Comparison of ENCODE assay signal across 33 mouse cellular contexts in genomic region chr5:100042467-100042866, GRCm38 (mm10). TPM values are rescaled to one million over a fixed set of nuclear protein-coding genes. Genes with fewer than 3 reads are reported as not detected.
DNase-seq lines count a peak whose midpoint lies in the region; ATAC-seq and TF ChIP-seq lines count a peak whose summit lies in the region.
"Had no signal": no experiment of that assay in that cellular context is flagged by ENCODE, and none has a peak within 500 bp of the region (broad histone marks: within the 10 kb centered on the region; RNA-seq: fewer than 3 reads in every experiment).

No protein-coding gene starts in this region.

- 0 out of 2 replicates have a peak, but pooled peaks cover 6% of the 10 kb centered on the region for H3K36me3 ChIP-seq in kidney, embryonic 16.5 days (ENCODE audit: insufficient read depth, low read length)
- H3K36me3 ChIP-seq in E14TG2a.4 (ENCODE audit: insufficient read depth, low read length): peaks cover 27% of the 10 kb centered on the region
- H3K36me3 ChIP-seq in intestine, embryonic 16.5 days (ENCODE audit: control insufficient read depth, insufficient read depth, low read length): 0 out of 2 replicates have a peak, but pooled peaks cover 2% of the 10 kb centered on the region
- no peaks in the 10 kb centered on the region for H3K36me3 ChIP-seq in midbrain, embryonic 13.5 days
- H3K36me3 ChIP-seq: heart, embryonic 15.5 days; hindbrain, embryonic 12.5 days; neural tube, embryonic 12.5 days had no signal

- 92% methylated on average over 8 of the region's 8 CpGs for WGBS in kidney, embryonic 16.5 days
- 77% methylated on average over 8 of the region's 8 CpGs for WGBS in intestine, embryonic 16.5 days
- WGBS in midbrain, embryonic 13.5 days: 93% methylated on average over 8 of the region's 8 CpGs

- no peaks in the 10 kb centered on the region for H3K9me3 ChIP-seq in kidney, embryonic 16.5 days (ENCODE audit: low read length)
- H3K9me3 ChIP-seq in E14TG2a.4 (ENCODE audit: low read length): no peaks in the 10 kb centered on the region
- no peaks in the 10 kb centered on the region for H3K9me3 ChIP-seq in intestine, embryonic 16.5 days (ENCODE audit: control insufficient read depth, low read length)
- H3K9me3 ChIP-seq in midbrain, embryonic 13.5 days: no peaks in the 10 kb centered on the region
- H3K9me3 ChIP-seq: embryonic facial prominence, embryonic 12.5 days; heart, embryonic 10.5 days; heart, embryonic 15.5 days; hindbrain, embryonic 12.5 days; limb, embryonic 10.5 days; limb, embryonic 15.5 days; liver, embryonic 13.5 days; neural tube, embryonic 12.5 days had no signal

- TF ChIP-seq CTCF in E14TG2a.4 (conservative IDR thresholded peaks at IDR 0.05; ENCODE audit: low read length): no peak

- ATAC-seq in kidney, embryonic 16.5 days (ENCODE audit: low FRiP score, low TSS enrichment): no peak
- ATAC-seq in intestine, embryonic 16.5 days: no peak
- ATAC-seq in midbrain, embryonic 13.5 days: no peak
- no peak for ATAC-seq in activated CD4-positive, CD25-positive, alpha-beta regulatory T cell, adult 4 months
- ATAC-seq: forebrain, embryonic 14.5 days; hindbrain, postnatal 0 days; Patski had no signal

- H3K4me1 ChIP-seq in kidney, embryonic 16.5 days (ENCODE audit: insufficient read depth, low read length): peaks cover 19% of the 10 kb centered on the region
- peaks cover 59% of the 10 kb centered on the region for H3K4me1 ChIP-seq in E14TG2a.4 (replicated peaks; ENCODE audit: low read depth, low read length)
- peaks cover 24% of the 10 kb centered on the region for H3K4me1 ChIP-seq in intestine, embryonic 16.5 days (ENCODE audit: control insufficient read depth, insufficient read depth, low read length)
- peaks cover 56% of the 10 kb centered on the region for H3K4me1 ChIP-seq in midbrain, embryonic 13.5 days (replicated peaks)

- no peak overlapping the region for H3K27ac ChIP-seq in kidney, embryonic 16.5 days (ENCODE audit: low read length)
- H3K27ac ChIP-seq in intestine, embryonic 16.5 days (ENCODE audit: low read length): peak overlapping the region; percentile 26; the same call in 1 of the 2 replicates
- H3K27ac ChIP-seq in midbrain, embryonic 13.5 days: no peak overlapping the region
- H3K27ac ChIP-seq: embryonic facial prominence, embryonic 12.5 days; heart, embryonic 10.5 days; heart, embryonic 15.5 days; hindbrain, embryonic 12.5 days; hindbrain, postnatal 0 days; limb, embryonic 10.5 days; limb, embryonic 15.5 days; liver, embryonic 13.5 days; neural tube, embryonic 12.5 days had no signal

- H3K27me3 ChIP-seq in kidney, embryonic 16.5 days (ENCODE audit: insufficient read depth, low read length): no peaks in the 10 kb centered on the region
- H3K27me3 ChIP-seq in E14TG2a.4 (ENCODE audit: insufficient read depth, low read length): no peaks in the 10 kb centered on the region
- H3K27me3 ChIP-seq in intestine, embryonic 16.5 days (replicated peaks; ENCODE audit: control insufficient read depth, insufficient read depth, low read length): no peaks in the 10 kb centered on the region
- H3K27me3 ChIP-seq in midbrain, embryonic 13.5 days: no peaks in the 10 kb centered on the region
- H3K27me3 ChIP-seq: CH12.LX; embryonic facial prominence, embryonic 12.5 days; heart, embryonic 15.5 days; hindbrain, embryonic 12.5 days; limb, embryonic 15.5 days; liver, embryonic 13.5 days; neural tube, embryonic 12.5 days; Patski had no signal

- no peak overlapping the region for H3K9ac ChIP-seq in kidney, embryonic 16.5 days (replicated peaks; ENCODE audit: low read length)
- no peak overlapping the region for H3K9ac ChIP-seq in intestine, embryonic 16.5 days (ENCODE audit: low read depth, low read length)
- H3K9ac ChIP-seq in midbrain, embryonic 13.5 days (replicated peaks): no peak overlapping the region
- H3K9ac ChIP-seq: embryonic facial prominence, embryonic 12.5 days; heart, embryonic 15.5 days; hindbrain, embryonic 12.5 days; limb, embryonic 15.5 days; liver, embryonic 13.5 days; lung, embryonic 14.5 days; neural tube, embryonic 12.5 days had no signal

- H3K4me3 ChIP-seq in kidney, embryonic 16.5 days (ENCODE audit: low read length): no peak overlapping the region
- peak overlapping the region; percentile 98 for H3K4me3 ChIP-seq in E14TG2a.4 (replicated peaks; ENCODE audit: low read length)
- no peak overlapping the region for H3K4me3 ChIP-seq in intestine, embryonic 16.5 days (ENCODE audit: low read length)
- H3K4me3 ChIP-seq in midbrain, embryonic 13.5 days (replicated peaks): no peak overlapping the region
- H3K4me3 ChIP-seq: embryonic facial prominence, embryonic 12.5 days; heart, embryonic 10.5 days; heart, embryonic 15.5 days; hindbrain, embryonic 12.5 days; limb, embryonic 10.5 days; limb, embryonic 15.5 days; liver, embryonic 13.5 days; myocyte; neural tube, embryonic 12.5 days had no signal

- no peak overlapping the region for H3K4me2 ChIP-seq in kidney, embryonic 16.5 days (replicated peaks; ENCODE audit: low read depth, low read length)
- H3K4me2 ChIP-seq in intestine, embryonic 16.5 days (ENCODE audit: low read depth, low read length): no peak overlapping the region
- no peak overlapping the region for H3K4me2 ChIP-seq in midbrain, embryonic 13.5 days (replicated peaks)
- H3K4me2 ChIP-seq: embryonic facial prominence, embryonic 12.5 days; heart, embryonic 15.5 days; hindbrain, embryonic 12.5 days; limb, embryonic 15.5 days; lung, embryonic 14.5 days; midbrain, embryonic 11.5 days; neural tube, embryonic 12.5 days had no signal

- peak; percentile 66 to 79 for DNase-seq in adrenal gland, adult (ENCODE audit: inconsistent age in 2 of 2, low spot score in 1 of 2)
- DNase-seq in adrenal gland, adult 18-20 months (ENCODE audit: low spot score in 2 of 2): no peak
- DNase-seq in kidney, adult 9 months: peak; percentile 39
- DNase-seq: cerebellum, adult 11-12 months; cerebellum, adult 9-11 months; embryo, embryonic 11 days; gastrocnemius, postnatal 14 days; heart, adult 11 months; kidney, adult 11 months; kidney, postnatal 10 days; liver, embryonic 13.5 days; lung, embryonic 14.5 days; right cerebral cortex, adult 18-20 months; thymus, adult 2 months; thymus, postnatal 36 days had no signal

RNA-seq across cellular contexts. Expression of gene Enoph1, which starts 2.7 kb away (rescaled TPM):
- 10 to 100 TPM; 28.4 to 35.4 TPM for total RNA-seq in adrenal gland, adult 18-20 months (2021)
- 47.7 and 52.1 TPM in 2 replicates for polyA plus RNA-seq in kidney, embryonic 16.5 days (2015; fragmentation: Nextera tagmentation; extraction: Ambion mirVana)
- polyA plus RNA-seq in intestine, embryonic 16.5 days (2015; fragmentation: Nextera tagmentation; extraction: Ambion mirVana): 49.2 and 53.7 TPM in 2 replicates
- 39.4 and 40.5 TPM in 2 replicates for polyA plus RNA-seq in midbrain, embryonic 13.5 days (2015; fragmentation: Nextera tagmentation; extraction: Ambion mirVana)
- 10 to 100 TPM; 31.5 to 33.1 TPM for polyA plus RNA-seq in activated CD4-positive, CD25-positive, alpha-beta regulatory T cell, adult 4 months (2017; shearing (Covaris generic))

RNA-seq across cellular contexts. Expression of gene Hnrnpdl, which starts 3.0 kb away (rescaled TPM):
- total RNA-seq in adrenal gland, adult 18-20 months (2021): 100 to 1,000 TPM in 1 of 2 experiments, 10 to 100 TPM in 1; 89.6 to 124 TPM
- 153 and 162 TPM in 2 replicates for polyA plus RNA-seq in kidney, embryonic 16.5 days (2015; fragmentation: Nextera tagmentation; extraction: Ambion mirVana)
- 90.9 and 102 TPM in 2 replicates for polyA plus RNA-seq in intestine, embryonic 16.5 days (2015; fragmentation: Nextera tagmentation; extraction: Ambion mirVana)
- polyA plus RNA-seq in midbrain, embryonic 13.5 days (2015; fragmentation: Nextera tagmentation; extraction: Ambion mirVana): 270 and 276 TPM in 2 replicates
- polyA plus RNA-seq in activated CD4-positive, CD25-positive, alpha-beta regulatory T cell, adult 4 months (2017; shearing (Covaris generic)): 100 to 1,000 TPM; 105 to 110 TPM

Comparison
In these comparisons a context has a peak if more than half of its experiments do, and no peak if none do; other contexts are left out.
1. DNase-seq: peak in adrenal gland, adult (2 of 2) and kidney, adult 9 months (single experiment); none in adrenal gland, adult 18-20 months (0 of 2).